Mouse (Mus musculus): ENCODE data around the gene Ppp1r14d.

Gene Ppp1r14d

GRCm38 (mm10) chr2:119171574-119171973, 58.1 kb downstream of the Ppp1r14d start:
- DNase-seq: no peak

DNA sequence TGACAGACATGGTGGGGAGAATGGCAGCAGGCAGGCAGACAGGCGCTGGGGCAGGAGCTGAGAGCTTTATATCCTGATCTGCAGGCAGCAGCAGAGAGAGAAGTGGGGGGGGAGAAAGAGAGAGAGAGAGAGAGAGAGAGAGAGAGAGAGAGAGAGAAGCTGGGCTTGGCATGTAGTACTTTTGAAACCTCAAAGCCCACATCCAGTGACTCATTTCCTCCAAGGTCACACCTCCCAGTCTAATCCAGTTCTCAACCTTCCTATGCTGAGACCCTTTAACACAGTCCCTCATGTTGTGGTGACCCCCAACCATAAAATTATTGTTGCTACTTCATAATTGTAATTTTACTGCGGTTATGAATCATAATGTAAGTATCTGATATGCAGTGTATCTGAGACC, 59.4 kb downstream of the Ppp1r14d start:
- DNase-seq: no peak
